Mouse (Mus musculus) Patski (cell line): ENCODE data around the gene BC049715. TPM values are rescaled to one million over a fixed set of nuclear protein-coding genes. Genes with fewer than 3 reads are reported as not detected.

ENCODE experiments used
- ATAC-seq: fragments of 100-300 bp; one replicate; pipeline ENCODE4 v1.8.0; 2021
- CTCF ChIA-PET: fragments of 350-600 bp; sonication (Branson Sonifier 250); formaldehyde crosslinking; loops from one replicate; lab custom pipeline; 2022; ENCODE audit warnings: inconsistent platforms; lab: Charles Lee
- POLR2A ChIA-PET: fragments of 350-600 bp; sonication (Branson Sonifier 250); formaldehyde crosslinking; loops from one replicate; lab custom pipeline; 2022; ENCODE audit warnings: antibody characterized with exemption, inconsistent platforms; lab: Charles Lee
- DNase-seq: peaks from one replicate; pipeline ENCODE4 v3.0.0-alpha.2; 2011; ENCODE audit warnings: low read depth, low spot score
- H3K27me3 ChIP-seq: fragments of 371-371 bp; one replicate; pipeline ENCODE4 v1.5.1; 2021
- CTCF ChIP-seq: fragments of 100-300 bp; IDR thresholded peaks from one replicate; pipeline ENCODE4 v1.5.1; 2021
- in situ Hi-C: fragments of 300-500 bp; cut with MboI; formaldehyde crosslinking; loops from 3 replicates; pipeline ENCODE4 v1.11.1; 2018; ENCODE audit warnings: low pct_unique_long_range_greater_than_20kb, mixed read lengths
- polyA plus RNA-seq: library from polyadenylated mRNA; unstranded; gene quantifications from one replicate; pipeline ENCODE4 v1.2.3, GENCODE M21; 2021

Gene BC049715
- polyA plus RNA-seq, 1 experiment from 2014 or later: 1.1 TPM

DNA sequence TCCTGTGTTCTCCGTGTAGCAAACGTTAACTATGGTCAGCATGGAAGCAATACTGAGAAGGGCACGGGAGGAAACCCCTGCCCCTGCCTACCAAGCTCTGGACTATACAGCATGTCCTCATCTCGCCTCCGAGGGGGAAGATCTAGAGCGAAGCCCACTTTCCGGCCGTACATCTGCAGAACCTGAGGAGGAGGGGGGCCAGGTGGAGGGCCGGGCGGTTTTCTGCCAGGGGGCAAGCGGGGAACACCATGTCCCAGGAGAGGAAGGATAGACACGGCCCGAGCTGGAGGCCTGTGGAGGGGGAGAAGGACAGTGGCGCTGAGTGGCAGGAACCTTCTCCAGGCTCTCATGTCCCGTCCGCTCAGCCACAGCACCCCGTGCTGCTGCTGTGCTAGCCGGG is 6.3 kb upstream of the BC049715 start:
- no peak for TF ChIP-seq CTCF
- in situ Hi-C loops: loop anchor here (25.0 kb wide), 2 partner anchors 916 to 1759 kb away; partner anchors contain the start of genes Gprc5a and Strap
- DNase-seq (no peak), ATAC-seq (no peak)
- no peaks in the 10 kb centered on the region for H3K27me3 ChIP-seq
- CTCF ChIA-PET: no interaction called here
- POLR2A ChIA-PET: no interaction called here

DNA sequence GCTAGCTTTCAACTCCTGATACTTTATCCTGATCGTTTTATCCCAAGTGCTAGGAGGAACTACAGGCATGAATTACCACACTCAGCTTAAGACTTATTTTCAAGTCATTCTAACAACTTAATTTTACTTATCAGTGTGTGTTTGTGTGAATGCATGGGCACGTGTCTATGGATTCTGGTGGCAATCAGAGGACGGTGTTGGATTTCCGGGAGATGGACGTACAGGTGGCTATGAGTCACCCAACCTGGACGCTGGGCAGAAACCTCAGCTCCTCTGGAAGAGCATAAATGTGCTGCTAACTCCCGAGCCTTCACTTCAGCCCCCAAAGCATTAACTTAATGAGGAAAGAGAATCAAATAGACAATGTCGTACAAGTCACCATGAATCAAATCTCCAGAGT is 2.4 kb upstream of the BC049715 start:
- in situ Hi-C loops: loop anchor here (25.0 kb wide), 2 partner anchors 912 to 1763 kb away; partner anchors contain the start of genes Gprc5a and Strap
- no peak for TF ChIP-seq CTCF
- H3K27me3 ChIP-seq: no peaks in the 10 kb centered on the region
- POLR2A ChIA-PET: no interaction called here
- CTCF ChIA-PET: no interaction called here
- ATAC-seq (no peak), DNase-seq (no peak)

DNA sequence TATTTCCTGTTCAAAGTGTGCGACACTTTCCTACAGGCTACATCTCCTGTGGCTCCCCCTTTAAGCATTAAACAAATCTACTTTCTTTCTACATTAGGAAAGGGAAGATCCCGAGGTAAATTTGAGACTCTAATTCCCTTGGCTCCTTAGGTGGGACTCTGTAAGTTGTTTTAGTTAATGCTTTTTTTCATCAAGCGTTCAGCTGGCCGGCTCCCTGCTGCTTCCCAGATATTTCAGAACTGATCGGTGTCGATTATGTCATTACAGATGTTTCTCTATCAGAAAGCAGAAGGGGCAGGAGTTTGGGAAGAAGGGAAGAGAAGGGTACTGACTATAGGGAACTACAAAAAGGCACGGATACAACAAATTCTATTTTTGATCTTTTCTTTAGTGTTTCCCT is 310 bp upstream of the BC049715 start:
- H3K27me3 ChIP-seq: no peaks in the 10 kb centered on the region
- ATAC-seq: no peak
- ChIA-PET CTCF (no interaction called here), POLR2A (interaction anchor here (2.5 kb wide), 1 partner anchor 22 kb away, joined by 18 read pairs; the partner anchor contains the start of gene Hist4h4)
- in situ Hi-C loops: no loop called here
- no peak for TF ChIP-seq CTCF
- no peak for DNase-seq

DNA sequence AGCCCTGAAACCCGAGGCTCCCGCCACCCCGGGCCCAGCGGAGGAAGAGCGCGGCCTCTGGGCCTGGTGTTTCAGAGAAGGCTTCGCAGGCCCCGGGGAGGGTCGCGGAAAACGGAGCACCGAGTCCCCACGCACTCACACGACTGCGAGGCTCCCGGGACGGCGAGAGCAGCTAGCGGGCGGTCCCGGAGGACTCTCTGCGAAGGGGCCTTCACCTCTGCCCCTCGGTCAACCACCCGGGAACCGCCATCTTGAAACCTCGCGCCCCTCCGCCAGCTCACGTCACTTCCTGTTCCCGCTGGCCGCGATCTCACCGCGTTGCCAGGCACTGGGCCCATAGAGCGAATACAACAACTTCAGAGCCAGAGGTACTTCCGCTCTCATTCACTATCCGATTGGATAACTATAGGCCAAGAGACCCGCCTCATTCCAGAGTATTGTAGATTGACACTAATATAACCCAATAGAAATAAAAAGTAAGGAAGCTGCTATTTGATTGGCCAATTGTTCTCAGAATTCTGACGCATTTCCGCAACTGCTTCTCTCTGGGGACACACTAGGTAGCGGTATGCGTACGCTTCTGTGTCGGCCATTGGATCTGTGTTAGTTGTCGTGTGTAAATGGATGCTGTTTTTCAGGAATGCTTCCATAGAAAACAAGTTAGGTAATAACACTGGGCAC is 595 bp downstream of the BC049715 start, which contains the start of gene Wbp11:
TSS of gene Wbp11 (minus strand) at position 353 of the 681 bp plus-strand sequence.
- CTCF ChIA-PET: no interaction called here
- POLR2A ChIA-PET: interaction anchor here (2.5 kb wide), 1 partner anchor 23 kb away, joined by 18 read pairs; the partner anchor contains the start of gene Hist4h4
- no peaks in the 10 kb centered on the region for H3K27me3 ChIP-seq
- DNase-seq (peak; percentile 89), ATAC-seq (peak; percentile 100)
- TF ChIP-seq CTCF: no peak
- in situ Hi-C loops: no loop called here

DNA sequence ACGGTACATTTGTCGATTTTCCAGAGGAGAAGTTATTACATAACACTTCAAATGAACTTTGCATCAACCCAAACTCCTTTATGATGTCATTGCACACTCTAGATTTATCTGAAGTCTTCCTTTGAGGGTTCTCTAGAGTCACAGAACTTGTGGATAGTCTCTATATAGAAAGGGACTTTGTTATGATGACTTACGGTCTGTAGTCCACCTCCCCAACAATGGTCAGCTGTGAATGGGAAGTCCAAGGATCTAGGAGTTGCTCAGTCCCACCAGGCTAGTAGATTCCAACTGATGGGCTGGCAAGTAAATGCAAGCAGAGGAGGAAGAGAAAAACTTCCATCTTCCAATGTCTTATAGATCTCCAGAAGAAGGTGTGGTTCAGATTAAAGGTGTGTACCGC is 1.3 kb downstream of the BC049715 start:
- no peak for DNase-seq
- TF ChIP-seq CTCF: no peak
- POLR2A ChIA-PET: interaction anchor here (2.5 kb wide), 1 partner anchor 24 kb away, joined by 18 read pairs; the partner anchor contains the start of gene Hist4h4
- ATAC-seq: no peak
- in situ Hi-C loops: no loop called here
- no peaks in the 10 kb centered on the region for H3K27me3 ChIP-seq
- CTCF ChIA-PET: no interaction called here

DNA sequence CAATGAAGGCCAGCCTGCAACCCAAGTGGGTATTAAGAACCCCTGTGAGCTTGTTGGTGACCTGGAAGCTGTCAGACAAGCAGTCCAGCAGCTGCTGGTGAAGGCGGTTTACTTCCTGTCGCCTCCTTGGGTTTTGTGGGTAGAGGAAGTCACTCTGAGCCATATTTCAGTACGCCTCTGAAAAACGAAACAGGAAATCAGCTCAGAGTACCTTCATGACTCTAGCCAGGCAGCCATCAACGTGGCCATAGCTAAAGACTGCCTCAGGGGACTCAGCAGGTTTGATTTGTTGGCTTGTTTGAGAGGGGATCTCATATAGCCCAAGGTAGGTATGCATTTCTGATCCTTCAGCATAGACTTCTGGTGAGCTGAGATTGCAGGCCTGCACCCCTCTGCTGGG is 4.3 kb downstream of the BC049715 start:
- ChIA-PET CTCF (interaction anchor here (1.0 to 2.2 kb wide), 5 partner anchors 9 to 149 kb away, joined by 3 to 6 read pairs (median 4); partner anchors contain the start of gene Hist4h4), POLR2A (interaction anchor here (0.6 to 2.4 kb wide), 2 partner anchors 23 to 28 kb away, joined by 3 to 10 read pairs; partner anchors contain the start of gene Hist4h4)
- in situ Hi-C loops: no loop called here
- H3K27me3 ChIP-seq: no peaks in the 10 kb centered on the region
- no peak for DNase-seq
- TF ChIP-seq CTCF: no peak
- ATAC-seq: no peak

DNA sequence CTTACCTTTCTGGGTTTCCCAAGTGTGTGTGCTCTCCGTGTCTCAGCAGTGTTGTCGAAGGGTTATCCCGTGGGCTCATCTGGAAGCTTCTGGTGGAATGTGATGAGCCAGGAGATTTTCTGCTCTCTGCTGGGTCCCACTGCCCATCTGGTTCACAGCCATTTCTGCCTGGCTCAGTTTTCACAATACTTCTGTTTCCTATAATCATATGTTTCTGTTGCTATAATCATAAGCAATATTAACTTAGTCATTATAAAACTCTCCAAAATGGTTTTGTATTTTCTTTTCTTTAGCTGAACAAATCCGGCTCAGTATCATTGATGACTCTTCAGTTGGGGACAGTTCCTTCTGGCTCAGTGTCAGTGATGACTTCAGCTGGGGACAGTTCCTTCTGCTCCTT is 7.9 kb downstream of the BC049715 start, which contains the start of gene Smco3:
TSS of gene Smco3 (minus strand) at position 101 of the 400 bp plus-strand sequence.
- ChIA-PET CTCF (interaction anchor here (0.7 to 1.0 kb wide), 2 partner anchors 20 to 30 kb away, joined by 3 read pairs; no protein-coding TSS in a partner anchor), POLR2A (interaction anchor here (2.5 kb wide), 1 partner anchor 31 kb away, joined by 12 read pairs; the partner anchor contains the start of gene Hist4h4)
- no peak for ATAC-seq
- H3K27me3 ChIP-seq: no peaks in the 10 kb centered on the region
- TF ChIP-seq CTCF: no peak
- no peak for DNase-seq
- in situ Hi-C loops: no loop called here

DNA sequence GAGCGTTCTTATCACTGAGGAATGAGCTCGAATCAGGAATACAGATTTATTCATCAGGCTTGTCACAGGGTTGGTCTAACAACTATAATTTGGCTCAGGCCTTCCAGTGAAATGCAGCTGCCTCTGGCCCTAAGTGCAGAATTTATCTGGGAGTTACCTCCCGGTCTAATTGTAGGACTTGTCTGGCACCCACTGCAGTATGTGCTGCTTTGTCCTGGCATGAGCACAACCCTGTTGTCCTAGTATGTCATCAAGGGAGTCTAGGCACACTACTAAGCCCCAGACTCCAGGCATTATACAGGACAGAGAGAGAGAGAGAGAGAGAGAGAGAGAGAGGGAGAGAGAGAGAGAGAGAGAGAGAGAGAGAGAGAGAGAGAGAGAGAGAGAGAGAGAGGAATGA is 9.9 kb downstream of the BC049715 start:
- ChIA-PET POLR2A (interaction anchor here (0.6 to 1.4 kb wide), 2 partner anchors 27 to 33 kb away, joined by 3 to 8 read pairs; partner anchors contain the start of gene Hist4h4), CTCF (no interaction called here)
- H3K27me3 ChIP-seq: no peaks in the 10 kb centered on the region
- DNase-seq (no peak), ATAC-seq (no peak)
- TF ChIP-seq CTCF: no peak
- in situ Hi-C loops: no loop called here

DNA sequence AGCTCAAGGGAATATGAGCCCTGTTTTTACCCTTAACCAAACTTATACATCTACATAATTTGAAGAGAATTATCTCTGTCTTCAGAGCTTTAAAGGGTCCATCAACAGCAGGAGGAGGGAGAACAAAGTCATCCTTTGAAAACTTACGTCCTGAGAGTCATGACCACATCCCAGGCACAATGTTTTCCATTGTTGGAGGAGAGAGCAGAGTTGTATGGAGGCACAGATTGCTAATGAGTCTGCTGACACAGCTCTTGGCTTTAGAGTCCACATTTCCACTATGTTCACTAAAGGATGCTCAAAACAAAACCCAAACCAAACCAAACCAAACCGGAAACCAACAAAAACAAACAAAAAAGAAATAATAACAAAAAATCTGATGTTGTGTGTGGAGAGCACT is 17.5 kb downstream of the BC049715 start:
- no peak for ATAC-seq
- in situ Hi-C loops: no loop called here
- POLR2A ChIA-PET: no interaction called here

DNA sequence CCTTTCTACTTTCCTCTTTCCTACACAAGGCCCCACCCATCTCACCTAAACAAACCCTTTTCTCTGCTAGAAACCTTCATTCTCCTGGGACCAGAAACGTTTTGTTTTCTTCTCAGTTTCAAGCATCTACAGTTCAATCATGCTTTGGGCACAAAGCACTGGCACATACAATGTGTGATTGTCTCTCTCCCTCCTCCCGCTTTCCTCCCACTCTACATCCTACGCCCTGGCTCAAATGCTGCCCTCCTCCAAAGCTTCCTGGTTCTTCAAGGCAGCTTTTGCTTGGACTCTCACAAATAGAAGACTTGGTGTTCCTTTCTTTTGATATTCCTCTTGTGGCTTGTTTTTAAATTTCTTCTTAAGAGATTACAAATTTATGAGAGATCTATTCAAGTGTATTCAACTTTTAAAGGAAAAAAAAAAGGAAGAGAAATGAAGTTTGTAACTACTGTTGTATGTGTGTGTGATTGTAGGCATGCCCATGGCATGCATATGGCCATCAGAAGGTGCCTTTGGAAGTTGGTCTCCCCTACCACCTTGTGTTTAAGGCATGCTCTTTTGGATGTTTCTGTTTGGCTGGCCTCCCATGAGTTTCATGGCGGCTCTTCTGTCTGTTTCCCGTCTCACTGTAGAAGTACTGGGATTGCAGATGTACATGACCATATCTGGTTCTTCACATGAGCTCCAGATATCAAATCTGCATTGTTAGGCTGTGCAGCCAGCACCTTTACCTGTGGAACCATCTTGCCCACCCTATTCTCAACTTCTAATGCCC is 18.5 kb downstream of the BC049715 start:
- TF ChIP-seq CTCF: no peak
- POLR2A ChIA-PET: no interaction called here
- in situ Hi-C loops: no loop called here

More for the DNA sequence above, 17.5 kb downstream of the BC049715 start:
- H3K27me3 ChIP-seq: no peaks in the 10 kb centered on the region
- DNase-seq: no peak
- TF ChIP-seq CTCF: no peak
- CTCF ChIA-PET: interaction anchor here (0.7 kb wide), 1 partner anchor 16 kb away, joined by 3 read pairs; no protein-coding TSS in a partner anchor

More for the DNA sequence above, 18.5 kb downstream of the BC049715 start:
- no peaks in the 10 kb centered on the region for H3K27me3 ChIP-seq
- ATAC-seq: no peak
- CTCF ChIA-PET: no interaction called here
- no peak for DNase-seq
